Mouse (Mus musculus) liver, embryonic 16.5 days (tissue): Measurements from ENCODE around the gene Sap18b. TPM values are rescaled to one million over a fixed set of nuclear protein-coding genes. Genes with fewer than 3 reads are reported as not detected.
"Not testable (repeated sequence)": the region's sequence is repeated elsewhere in the genome, so short reads cannot be mapped to it uniquely, and the experiment has no call there.

Experiments used
- ATAC-seq: fragments of 200-750 bp; cut with Nextera tagmentation; 2 replicates; pipeline ENCODE4 v1.8.0; 2017; ENCODE audit warnings: low read depth, mild to moderate bottlenecking, moderate number of reproducible peaks, moderate library complexity
- H3K27ac ChIP-seq: fragments of 300-500 bp; sonication (generic); 2 replicates; pipeline ENCODE4 v1.5.1; 2014; ENCODE audit warnings: mild to moderate bottlenecking, low read length
- H3K27me3 ChIP-seq: fragments of 300-500 bp; sonication (generic); 2 replicates; pipeline ENCODE4 v1.6.1; 2014; ENCODE audit warnings: low read depth, low read length, mixed read lengths; ENCODE audit not compliant: control insufficient read depth, insufficient read depth
- H3K36me3 ChIP-seq: fragments of 300-500 bp; sonication (generic); 2 replicates; pipeline ENCODE4 v1.6.1; 2014; ENCODE audit warnings: mild to moderate bottlenecking; ENCODE audit not compliant: control insufficient read depth, insufficient read depth
- H3K4me1 ChIP-seq: fragments of 300-500 bp; sonication (generic); 2 replicates; pipeline ENCODE4 v1.6.1; 2014; ENCODE audit warnings: low read depth, low read length, mixed read lengths; ENCODE audit not compliant: control insufficient read depth
- H3K4me2 ChIP-seq: fragments of 300-500 bp; sonication (generic); 2 replicates; pipeline ENCODE4 v1.6.1; 2014; ENCODE audit warnings: low read depth, low read length, mixed read lengths
- H3K4me3 ChIP-seq: fragments of 300-500 bp; sonication (generic); 2 replicates; pipeline ENCODE4 v1.5.1; 2014; ENCODE audit warnings: low read depth, mild to moderate bottlenecking, low read length
- H3K9ac ChIP-seq: fragments of 300-500 bp; sonication (generic); 2 replicates; pipeline ENCODE4 v1.6.1; 2014; ENCODE audit warnings: low read depth, low read length
- H3K9me3 ChIP-seq: fragments of 300-500 bp; sonication (generic); replicated peaks from 2 replicates; pipeline ENCODE4 v1.6.1; 2016; ENCODE audit warnings: low read length; ENCODE audit not compliant: control insufficient read depth
- WGBS: fragments of 180-500 bp; shearing (Covaris S2); extraction: QIAGEN DNeasy Blood & Tissue Kit; methylation state at CpG from one replicate; pipeline ENCODE4 v1.1.7; 2014; ENCODE audit not compliant: insufficient replicate concordance; 5-methylcytosine and 5-hydroxymethylcytosine counted together
- polyA plus RNA-seq: library from polyadenylated mRNA; unstranded; fragments of >200 nt; fragmentation: Nextera tagmentation; extraction: Ambion mirVana; gene quantifications from 2 replicates; pipeline ENCODE4 v1.2.1, GENCODE M21; 2015

The Sap18b gene
- 180 and 207 TPM in 2 replicates for polyA plus RNA-seq

- WGBS = 62% methylated on average over 25 of the region's 25 CpGs
- not testable (repeated sequence) for H3K4me1 ChIP-seq, H3K4me2 ChIP-seq, H3K4me3 ChIP-seq, H3K9ac ChIP-seq, H3K27ac ChIP-seq, ATAC-seq, H3K36me3 ChIP-seq, H3K27me3 ChIP-seq, H3K9me3 ChIP-seq
Observed at GRCm38 (mm10) chr8:95825162-95825561, at the start of gene Sap18b. TSS of gene Sap18b (plus strand) at chr8:95825346.

- Histone ChIP-seq H3K4me3 (no peak overlapping the region), H3K4me1 (no peaks in the 10 kb centered on the region), H3K9me3 (no peaks in the 10 kb centered on the region), H3K36me3 (peaks cover 28% of the 10 kb centered on the region), H3K27me3 (no peaks in the 10 kb centered on the region), H3K9ac (no peak overlapping the region), H3K4me2 (no peak overlapping the region), H3K27ac (no peak overlapping the region)
- no peak for ATAC-seq
- WGBS = 88% methylated on average over 3 of the region's 3 CpGs
Observed at GRCm38 (mm10) chr8:95781085-95781484, 44.1 kb upstream of the Sap18b start.

GRCm38 (mm10) chr8:95781775-95782174, 43.4 kb upstream of the Sap18b start:
- H3K4me3 ChIP-seq = no peak overlapping the region
- WGBS = 89% methylated on average over 2 of the region's 2 CpGs
- no peaks in the 10 kb centered on the region for H3K27me3 ChIP-seq
- H3K9ac ChIP-seq = no peak overlapping the region
- no peaks in the 10 kb centered on the region for H3K9me3 ChIP-seq
- no peaks in the 10 kb centered on the region for H3K4me1 ChIP-seq
- H3K4me2 ChIP-seq = no peak overlapping the region
- ATAC-seq = no peak
- H3K27ac ChIP-seq = no peak overlapping the region
- peaks cover 28% of the 10 kb centered on the region for H3K36me3 ChIP-seq

GRCm38 (mm10) chr8:95782628-95783027, 42.5 kb upstream of the Sap18b start:
- no peaks in the 10 kb centered on the region for H3K9me3 ChIP-seq
- no peak overlapping the region for H3K4me2 ChIP-seq
- no peaks in the 10 kb centered on the region for H3K4me1 ChIP-seq
- no peak overlapping the region for H3K9ac ChIP-seq
- H3K36me3 ChIP-seq = peaks cover 32% of the 10 kb centered on the region
- ATAC-seq = no peak
- no peaks in the 10 kb centered on the region for H3K27me3 ChIP-seq
- no peak overlapping the region for H3K4me3 ChIP-seq
- no peak overlapping the region for H3K27ac ChIP-seq

GRCm38 (mm10) chr8:95785591-95785990, 39.6 kb upstream of the Sap18b start:
- H3K4me3 ChIP-seq = no peak overlapping the region
- no peak for ATAC-seq
- WGBS = 93% methylated on average over 3 of the region's 4 CpGs
- H3K4me1 ChIP-seq = no peaks in the 10 kb centered on the region
- no peaks in the 10 kb centered on the region for H3K9me3 ChIP-seq
- no peak overlapping the region for H3K27ac ChIP-seq
- no peaks in the 10 kb centered on the region for H3K27me3 ChIP-seq
- H3K36me3 ChIP-seq = peaks cover 31% of the 10 kb centered on the region
- H3K4me2 ChIP-seq = no peak overlapping the region
- no peak overlapping the region for H3K9ac ChIP-seq

GRCm38 (mm10) chr8:95795333-95796061, 29.6 kb upstream of the Sap18b start:
- ATAC-seq, H3K4me1 ChIP-seq, H3K27ac ChIP-seq, H3K4me2 ChIP-seq, H3K9me3 ChIP-seq, H3K9ac ChIP-seq, H3K4me3 ChIP-seq, H3K27me3 ChIP-seq, H3K36me3 ChIP-seq: not testable (repeated sequence)
- 72% methylated on average over 5 of the region's 5 CpGs for WGBS

GRCm38 (mm10) chr8:95799117-95799516, 26.0 kb upstream of the Sap18b start:
- H3K27me3 ChIP-seq = no peaks in the 10 kb centered on the region
- H3K4me1 ChIP-seq = peaks cover 13% of the 10 kb centered on the region
- H3K9ac ChIP-seq = no peak overlapping the region
- 84% methylated on average over 6 of the region's 6 CpGs for WGBS
- no peak overlapping the region for H3K4me3 ChIP-seq
- no peaks in the 10 kb centered on the region for H3K36me3 ChIP-seq
- H3K9me3 ChIP-seq = no peaks in the 10 kb centered on the region
- no peak overlapping the region for H3K27ac ChIP-seq
- ATAC-seq = no peak
- H3K4me2 ChIP-seq = no peak overlapping the region

GRCm38 (mm10) chr8:95799891-95800290, 25.3 kb upstream of the Sap18b start:
- ATAC-seq = no peak
- Histone ChIP-seq H3K9ac (no peak overlapping the region), H3K4me1 (peaks cover 18% of the 10 kb centered on the region), H3K4me3 (no peak overlapping the region), H3K27ac (no peak overlapping the region), H3K36me3 (no peaks in the 10 kb centered on the region), H3K27me3 (no peaks in the 10 kb centered on the region), H3K9me3 (no peaks in the 10 kb centered on the region), H3K4me2 (no peak overlapping the region)
- WGBS = 85% methylated on average over 1 of the region's 1 CpGs

- ATAC-seq = no peak
- H3K4me3 ChIP-seq = no peak overlapping the region
- H3K4me2 ChIP-seq = no peak overlapping the region
- WGBS = 63% methylated on average over 3 of the region's 3 CpGs
- no peaks in the 10 kb centered on the region for H3K27me3 ChIP-seq
- no peak overlapping the region for H3K9ac ChIP-seq
- no peak overlapping the region for H3K27ac ChIP-seq
- H3K36me3 ChIP-seq = no peaks in the 10 kb centered on the region
- H3K9me3 ChIP-seq = no peaks in the 10 kb centered on the region
- peaks cover 22% of the 10 kb centered on the region for H3K4me1 ChIP-seq
Observed at GRCm38 (mm10) chr8:95800353-95800752, 24.8 kb upstream of the Sap18b start.
